Mouse (Mus musculus): ENCODE measurements around the gene Myh7b.

Myh7b gene

GRCm38 (mm10) chr2:155636881-155637280 is 25.9 kb downstream of the Myh7b start:
- no peak for DNase-seq

- DNase-seq = no peak
Observed at GRCm38 (mm10) chr2:155637411-155637810, 26.4 kb downstream of the Myh7b start.

- no peak for DNase-seq
Observed at GRCm38 (mm10) chr2:155640656-155641055, 29.6 kb downstream of the Myh7b start.

DNA sequence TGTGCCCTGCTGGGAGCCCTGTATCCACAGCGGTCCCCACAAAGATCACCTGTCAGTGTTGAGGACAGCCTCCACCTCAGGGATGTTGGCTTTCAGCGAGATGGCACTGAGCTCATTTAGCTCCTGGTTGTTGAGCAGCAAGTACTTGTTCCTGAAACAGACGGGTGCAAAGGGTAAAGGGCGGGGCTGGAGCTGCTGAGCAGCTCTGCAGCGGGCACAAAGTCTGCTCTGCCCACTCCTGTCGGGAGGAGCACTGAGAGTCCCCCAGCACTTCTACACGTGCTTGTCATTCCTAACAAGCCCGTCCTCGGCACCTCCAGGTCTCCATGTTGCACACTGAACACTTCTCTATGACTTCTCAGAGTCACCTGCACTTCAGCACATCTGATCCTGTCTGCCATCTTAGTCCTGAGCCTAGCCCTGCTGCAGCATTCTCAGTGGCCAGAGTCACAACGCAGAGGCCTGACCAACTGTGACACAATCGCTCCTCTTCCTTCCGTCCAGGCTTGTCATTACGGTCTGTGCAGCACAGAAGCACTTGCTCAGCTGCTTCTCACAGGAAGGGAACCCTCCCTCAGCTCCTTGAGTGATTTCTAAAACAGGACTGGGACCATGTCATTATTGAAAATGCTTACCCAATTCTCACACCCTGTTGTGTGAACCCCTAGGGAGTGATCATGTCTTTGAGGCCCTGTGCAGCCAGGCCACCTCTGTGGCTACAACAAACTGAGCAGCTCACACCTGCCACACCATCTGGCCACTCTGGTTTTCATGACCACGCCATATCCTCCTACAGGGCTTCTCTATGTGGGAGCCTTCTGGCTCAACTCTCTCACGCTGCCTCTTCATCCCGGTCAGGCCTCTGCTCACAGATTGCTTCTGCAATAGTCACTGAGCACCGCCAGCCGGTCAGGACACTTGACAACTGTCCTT is 30.8 kb downstream of the Myh7b start:
- DNase-seq = peak; percentile 74

DNA sequence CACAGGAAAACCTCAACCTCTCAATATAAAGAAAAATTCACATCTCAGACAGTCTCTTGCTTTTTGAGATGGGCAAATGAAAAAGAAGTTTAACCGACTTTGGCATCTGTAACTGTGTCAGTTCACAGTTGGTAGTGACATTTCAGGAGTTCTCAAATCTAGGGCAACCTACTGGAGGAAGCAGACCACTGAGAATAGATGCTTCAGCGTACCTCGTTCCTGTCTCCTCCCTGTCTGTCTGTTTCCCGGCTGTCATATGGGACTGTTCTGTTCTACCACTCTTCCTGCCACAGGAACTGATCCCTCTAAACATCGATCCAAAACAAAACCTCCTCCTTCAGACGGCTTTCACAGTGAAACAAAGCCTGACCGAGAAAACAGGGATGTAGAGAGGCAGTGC is 34.7 kb downstream of the Myh7b start:
- DNase-seq = no peak

- no peak for DNase-seq
Observed at GRCm38 (mm10) chr2:155652618-155653017, 41.6 kb downstream of the Myh7b start.

DNA sequence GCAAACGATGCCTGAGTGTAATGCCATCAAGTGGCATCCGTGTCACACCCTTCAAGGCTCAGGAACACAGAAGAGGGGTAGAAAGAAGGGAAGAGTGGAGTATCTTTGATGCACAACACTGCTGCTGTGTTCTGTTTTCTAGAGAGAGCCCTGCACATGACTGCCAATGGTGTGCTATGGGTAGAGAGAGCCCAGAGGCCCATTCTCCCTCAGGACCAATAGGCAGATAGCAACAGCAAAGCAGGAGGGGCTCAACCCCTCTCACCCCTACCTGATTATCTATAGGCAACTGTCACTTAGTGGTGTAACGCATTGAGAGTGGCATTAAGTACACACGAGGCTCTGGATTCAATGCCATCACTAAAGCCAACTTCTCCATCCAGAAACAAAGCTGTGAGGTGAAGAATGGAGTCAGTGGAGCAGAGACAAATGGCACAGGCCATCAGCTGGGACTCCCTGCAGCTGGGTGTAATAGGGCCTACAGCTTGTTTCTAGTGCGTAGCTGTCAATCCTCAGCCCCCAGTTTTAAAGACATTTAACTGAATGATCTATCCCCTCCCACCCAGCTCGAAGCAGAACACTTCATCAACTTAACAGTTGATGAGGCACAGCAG is 44.9 kb downstream of the Myh7b start:
- no peak for DNase-seq

- DNase-seq = no peak
Observed at GRCm38 (mm10) chr2:155662390-155662789, 51.4 kb downstream of the Myh7b start.

DNA sequence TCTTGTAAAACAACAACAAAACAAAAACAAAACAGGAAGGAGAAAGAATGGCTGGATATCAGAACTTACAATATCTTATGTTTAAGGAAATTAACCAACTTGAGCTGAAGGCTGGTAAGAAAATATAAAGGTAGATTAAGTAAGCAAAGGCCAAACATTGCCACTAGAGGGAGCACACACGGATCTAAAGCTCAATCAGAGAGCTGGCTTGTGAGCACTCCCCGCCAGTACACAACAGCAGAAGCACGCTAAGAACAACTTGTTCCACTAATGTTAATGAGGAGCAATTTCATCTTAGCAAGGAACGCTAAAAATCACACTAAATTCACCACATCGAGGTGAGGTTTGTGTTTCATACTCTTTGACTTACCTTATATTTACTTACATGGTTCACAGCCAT is 52.1 kb downstream of the Myh7b start:
- peak; percentile 75 for DNase-seq

DNA sequence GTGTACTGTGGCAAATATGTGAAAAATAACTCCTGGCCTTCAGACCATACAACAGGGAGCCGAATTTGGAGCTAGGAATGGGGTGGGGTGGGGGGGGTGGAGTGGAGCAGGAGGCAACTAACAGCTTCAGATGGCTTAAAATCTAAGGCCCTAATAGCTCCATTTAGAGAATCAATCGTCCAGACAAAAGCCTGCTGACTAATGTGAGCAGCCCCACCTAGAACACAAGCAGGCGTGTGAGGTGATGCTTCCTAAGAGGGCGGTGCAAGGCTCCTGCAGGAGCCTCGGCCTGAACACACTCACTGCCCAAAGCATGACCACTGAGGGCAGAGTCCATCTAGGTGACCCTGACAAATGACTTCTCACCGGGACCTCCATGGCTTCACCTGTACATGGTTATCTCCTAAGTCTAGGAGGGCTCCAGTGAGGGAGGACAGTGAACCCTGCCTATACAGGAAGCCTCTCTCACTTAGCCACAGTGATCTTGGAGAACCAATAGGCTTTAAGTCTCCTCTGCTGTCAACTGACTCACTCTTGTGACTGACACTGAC is 53.0 kb downstream of the Myh7b start:
- DNase-seq = no peak

GRCm38 (mm10) chr2:155667881-155668280 is 56.9 kb downstream of the Myh7b start:
- no peak for DNase-seq

DNA sequence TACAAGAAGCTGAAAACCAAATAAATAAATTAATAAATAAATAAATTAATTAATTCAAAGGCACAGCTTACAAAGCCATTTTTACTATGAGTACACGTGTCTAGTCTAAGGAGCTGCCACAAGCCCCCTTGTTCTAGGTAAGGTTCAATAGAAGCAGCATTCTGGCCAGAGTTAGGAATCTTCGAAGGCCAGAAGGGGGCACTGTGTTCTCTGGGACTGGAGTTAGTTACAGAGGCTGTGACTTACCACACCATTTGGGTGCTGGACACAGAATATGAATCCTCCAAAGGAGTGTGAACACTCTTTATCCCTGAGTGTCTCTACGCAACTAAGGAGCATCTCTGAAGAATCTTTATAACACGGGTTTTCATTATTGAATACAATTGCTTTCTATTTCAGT is 57.4 kb downstream of the Myh7b start:
- peak; percentile 57 for DNase-seq

- DNase-seq = peak; percentile 62
Observed at GRCm38 (mm10) chr2:155671236-155671635, 60.2 kb downstream of the Myh7b start.

DNA sequence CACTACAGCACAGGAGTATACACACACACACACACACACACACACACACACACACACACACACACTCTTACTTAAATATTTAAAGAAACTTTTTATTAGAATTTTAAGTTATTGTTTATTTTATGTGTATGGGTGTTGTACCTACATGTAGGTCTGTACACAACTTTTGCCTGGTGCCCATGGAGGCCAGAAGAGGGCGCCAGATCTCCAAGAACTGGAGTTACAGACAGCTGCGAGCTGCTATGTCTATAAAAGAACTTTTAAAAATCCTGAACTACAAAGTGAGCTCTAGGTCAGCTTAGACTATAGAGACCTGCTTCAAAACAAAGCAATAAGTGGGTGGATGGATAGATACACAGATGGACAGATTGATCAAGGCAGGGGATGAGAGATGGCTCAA is 62.5 kb downstream of the Myh7b start:
- DNase-seq = peak; percentile 82

GRCm38 (mm10) chr2:155675118-155675517 is 64.1 kb downstream of the Myh7b start:
- no peak for DNase-seq

DNA sequence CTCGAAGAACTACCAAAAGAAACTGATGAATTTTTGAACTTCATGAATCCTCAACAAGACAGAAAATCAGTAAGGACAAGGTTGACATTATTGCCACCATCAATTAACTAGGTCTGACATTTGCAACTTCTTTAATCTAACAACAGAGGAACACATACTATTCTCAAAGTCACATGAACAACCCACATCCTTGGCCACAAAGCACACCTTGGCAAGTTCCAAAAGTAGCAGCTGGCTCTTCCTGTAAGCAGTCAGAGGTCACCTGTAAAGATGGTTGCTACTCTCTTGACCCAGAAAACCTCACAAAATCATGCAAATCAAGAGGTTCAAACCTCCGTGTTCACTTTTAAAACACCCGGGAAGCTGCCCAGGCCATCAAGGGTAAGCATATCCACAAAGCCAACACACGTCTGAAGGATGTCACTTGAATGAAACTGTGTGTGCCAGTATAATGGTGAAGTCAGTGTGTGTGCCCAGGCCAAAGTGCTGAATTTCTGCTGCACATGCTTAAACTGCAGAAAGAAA is 68.6 kb downstream of the Myh7b start:
- no peak for DNase-seq

GRCm38 (mm10) chr2:155680591-155680990 is 69.6 kb downstream of the Myh7b start:
- no peak for DNase-seq

DNA sequence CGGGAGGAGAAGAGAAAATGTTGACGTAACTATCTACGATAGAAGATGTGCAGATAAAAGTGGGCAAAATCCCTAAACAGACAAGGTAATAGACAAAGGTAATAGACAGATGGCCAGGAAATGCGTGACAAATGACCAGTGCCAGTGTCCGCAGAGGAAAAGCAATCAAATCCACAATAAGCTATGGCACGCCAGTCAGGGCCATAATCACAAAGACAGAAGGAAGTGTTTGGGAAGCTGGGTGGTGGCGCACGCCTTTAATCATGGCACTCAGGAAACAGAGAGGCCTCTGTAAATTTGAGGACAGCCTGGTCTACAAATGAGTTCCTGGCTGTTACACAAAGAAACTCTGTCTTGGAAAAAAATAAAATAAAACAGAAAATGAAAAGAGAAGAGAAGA is 70.2 kb downstream of the Myh7b start:
- no peak for DNase-seq

DNA sequence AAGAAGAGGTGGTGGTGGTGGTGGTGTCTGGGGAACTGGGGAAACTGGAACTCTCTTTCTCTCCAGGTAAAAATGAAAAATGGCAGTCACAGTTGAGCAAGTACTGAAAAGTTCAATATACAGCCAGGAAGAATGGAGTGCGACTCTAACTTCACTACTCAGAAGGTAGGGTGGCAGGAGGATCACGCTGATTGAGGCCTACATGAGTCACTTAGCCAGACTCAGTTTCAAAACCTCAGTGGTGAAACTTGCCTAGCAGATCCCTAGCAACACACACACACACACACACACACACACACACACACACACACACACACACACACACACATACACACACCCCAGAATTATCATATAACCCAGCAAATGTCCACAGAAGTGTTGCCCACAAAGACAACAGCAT is 70.9 kb downstream of the Myh7b start:
- DNase-seq = no peak

DNA sequence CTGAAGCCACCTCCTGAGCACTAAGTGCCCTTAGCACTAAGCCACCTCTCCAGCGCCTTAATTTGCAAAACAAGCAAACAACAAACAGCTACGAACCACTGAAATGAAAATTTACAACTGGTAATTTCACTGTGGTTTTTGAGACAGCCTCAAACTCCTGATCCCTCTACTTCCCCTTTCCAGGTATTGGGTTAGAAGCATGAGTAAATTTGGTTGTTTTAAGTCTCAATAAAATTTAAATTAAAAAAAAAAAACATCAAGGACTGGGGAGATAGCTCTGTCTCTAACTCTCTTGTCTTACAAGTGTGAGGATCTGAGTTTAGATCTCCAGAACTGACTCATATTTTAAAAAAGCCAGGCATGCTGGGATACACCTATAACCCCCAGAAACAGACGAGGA is 72.1 kb downstream of the Myh7b start:
- no peak for DNase-seq

- no peak for DNase-seq
Observed at GRCm38 (mm10) chr2:155683821-155684220, 72.8 kb downstream of the Myh7b start.

All from kidney, postnatal 10 days (tissue).